Mouse (Mus musculus): ENCODE results near the gene Rangap1.

DNA sequence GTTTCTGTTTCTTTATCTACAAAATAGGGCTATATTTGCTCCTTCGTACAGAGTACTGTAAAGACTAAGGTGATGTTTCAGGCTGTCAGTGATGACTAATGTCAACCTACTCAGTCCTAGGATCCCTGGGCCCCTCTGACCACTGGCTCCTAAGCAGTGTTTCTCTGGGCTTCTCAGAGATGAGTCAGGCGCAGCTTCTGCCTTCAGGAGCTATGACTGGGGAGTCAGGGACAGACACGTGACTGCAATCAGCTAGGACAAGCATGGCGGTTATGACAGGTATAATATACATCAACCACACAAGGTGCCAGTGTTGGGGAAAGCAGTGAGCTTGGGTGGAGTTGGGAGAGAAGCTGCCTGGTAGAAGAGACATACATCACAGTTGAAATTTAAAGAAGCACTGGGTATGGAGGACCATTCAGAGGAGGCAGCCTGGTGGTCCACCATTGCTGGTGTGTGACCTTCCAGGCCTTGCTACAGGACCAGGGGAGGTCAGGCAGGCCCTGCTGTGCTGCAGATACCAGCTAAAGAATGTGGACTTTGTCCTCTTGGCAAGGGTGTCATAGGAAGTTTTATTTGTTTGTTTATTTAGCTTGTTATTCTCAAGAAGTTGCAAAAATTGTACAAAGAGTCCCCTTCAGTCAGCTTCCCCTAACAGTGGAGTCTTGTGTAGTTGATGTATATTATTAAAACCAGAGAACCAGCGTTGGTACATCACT is 15.2 kb upstream of the Rangap1 start:
- TF ChIP-seq CTCF (IDR thresholded peaks at IDR 0.05; ENCODE audit: low read depth, low read length) (no peak), GATA1 (IDR thresholded peaks at IDR 0.05; ENCODE audit: borderline replicate concordance, low read length) (no peak), POLR2AphosphoS5 (IDR thresholded peaks at IDR 0.05; ENCODE audit: insufficient replicate concordance, low read depth, low read length) (no peak), TAL1 (conservative IDR thresholded peaks at IDR 0.05; ENCODE audit: low read depth, low read length) (no peak), GATA2 (IDR thresholded peaks at IDR 0.05; ENCODE audit: borderline replicate concordance, low read depth, low read length) (no peak)
